Mouse (Mus musculus): ENCODE results near the gene Bcdin3d. TPM values are rescaled to one million over a fixed set of nuclear protein-coding genes. Genes with fewer than 3 reads are reported as not detected.
A peak's percentile ranks its signal among the peaks of the same experiment; 100 is the strongest.

Bcdin3d gene
- polyA plus RNA-seq, 1 experiment from 2014 or later = 12.5 TPM

- Histone ChIP-seq H3K4me3 (ENCODE audit: control insufficient read depth in 1 of 2, insufficient read depth in 1 of 2, low read depth in 1 of 2, low read length in 2 of 2) (no peak overlapping the region), H3K36me3 (ENCODE audit: control insufficient read depth, insufficient read depth, low read length) (peaks cover 12% of the 10 kb centered on the region; the same call in 1 of the 2 replicates), H3K27ac (replicated peaks in 1 of 2; ENCODE audit: control insufficient read depth in 1 of 2, insufficient read depth in 1 of 2, low read depth in 2 of 2, low read length in 2 of 2) (no peak overlapping the region), H3K27me3 (ENCODE audit: control insufficient read depth, insufficient read depth, low read length) (no peaks in the 10 kb centered on the region), H3K4me2 (ENCODE audit: low read length) (no peak overlapping the region; the same call in 1 of the 2 replicates), H3K9me3 (ENCODE audit: control insufficient read depth, low read length) (no peaks in the 10 kb centered on the region), H3K9ac (ENCODE audit: low read length) (no peak overlapping the region), H3K4me1 (ENCODE audit: control insufficient read depth in 2 of 2, insufficient read depth in 2 of 2, low read length in 2 of 2) (peaks cover 12 to 13% of the 10 kb centered on the region in 2 experiments)
- WGBS = 86% methylated on average over 7 of the region's 7 CpGs
- ATAC-seq (ENCODE audit: insufficient number of reproducible peaks, insufficient read depth, low FRiP score, low read depth) = no peak
Measured at GRCm38 (mm10) chr15:99472972-99473371, 1.6 kb downstream of the Bcdin3d start.

- peaks cover 12% of the 10 kb centered on the region; the same call in 1 of the 2 replicates for H3K36me3 ChIP-seq (ENCODE audit: control insufficient read depth, insufficient read depth, low read length)
- H3K9me3 ChIP-seq (ENCODE audit: control insufficient read depth, low read length) = no peaks in the 10 kb centered on the region
- H3K27ac ChIP-seq (replicated peaks in 1 of 2; ENCODE audit: control insufficient read depth in 1 of 2, insufficient read depth in 1 of 2, low read depth in 2 of 2, low read length in 2 of 2) = no peak overlapping the region
- no peak overlapping the region for H3K4me3 ChIP-seq (ENCODE audit: control insufficient read depth in 1 of 2, insufficient read depth in 1 of 2, low read depth in 1 of 2, low read length in 2 of 2)
- no peak overlapping the region for H3K4me2 ChIP-seq (ENCODE audit: low read length)
- 69% methylated on average over 14 of the region's 14 CpGs for WGBS
- H3K9ac ChIP-seq (ENCODE audit: low read length) = no peak overlapping the region
- peaks cover 12 to 18% of the 10 kb centered on the region in 2 experiments for H3K4me1 ChIP-seq (ENCODE audit: control insufficient read depth in 2 of 2, insufficient read depth in 2 of 2, low read length in 2 of 2)
- H3K27me3 ChIP-seq (ENCODE audit: control insufficient read depth, insufficient read depth, low read length) = no peaks in the 10 kb centered on the region
- no peak for ATAC-seq (ENCODE audit: insufficient number of reproducible peaks, insufficient read depth, low FRiP score, low read depth)
Measured at GRCm38 (mm10) chr15:99471677-99472063, 2.9 kb downstream of the Bcdin3d start.

- ATAC-seq (ENCODE audit: insufficient number of reproducible peaks, insufficient read depth, low FRiP score, low read depth) = no peak
Measured at GRCm38 (mm10) chr15:99470971-99471676, 3.4 kb downstream of the Bcdin3d start.

GRCm38 (mm10) chr15:99470224-99470761, 4.2 kb downstream of the Bcdin3d start:
- 82% methylated on average over 31 of the region's 31 CpGs for WGBS
- peak overlapping the region in 1 of 2 experiments; percentile 20; a peak in 2 of 4 replicates for H3K27ac ChIP-seq (replicated peaks in 1 of 2; ENCODE audit: control insufficient read depth in 1 of 2, insufficient read depth in 1 of 2, low read depth in 2 of 2, low read length in 2 of 2)
- no peaks in the 10 kb centered on the region for H3K9me3 ChIP-seq (ENCODE audit: control insufficient read depth, low read length)
- H3K4me1 ChIP-seq (ENCODE audit: control insufficient read depth in 2 of 2, insufficient read depth in 2 of 2, low read length in 2 of 2) = peaks cover 12 to 18% of the 10 kb centered on the region in 2 experiments
- 0 out of 2 replicates have a peak overlapping the region, but pooled peaks have one; percentile 23 for H3K4me2 ChIP-seq (ENCODE audit: low read length)
- H3K4me3 ChIP-seq (ENCODE audit: control insufficient read depth in 1 of 2, insufficient read depth in 1 of 2, low read depth in 1 of 2, low read length in 2 of 2) = no peak overlapping the region
- peaks cover 12% of the 10 kb centered on the region; the same call in 1 of the 2 replicates for H3K36me3 ChIP-seq (ENCODE audit: control insufficient read depth, insufficient read depth, low read length)
- H3K9ac ChIP-seq (ENCODE audit: low read length) = 0 out of 2 replicates have a peak overlapping the region, but pooled peaks have one; percentile 6
- H3K27me3 ChIP-seq (ENCODE audit: control insufficient read depth, insufficient read depth, low read length) = no peaks in the 10 kb centered on the region
- ATAC-seq (ENCODE audit: insufficient number of reproducible peaks, insufficient read depth, low FRiP score, low read depth) = no peak

More at GRCm38 (mm10) chr15:99470971-99471676, 3.4 kb downstream of the Bcdin3d start:
- peak overlapping the region; percentile 8 to 20; a peak in 3 of 4 replicates for H3K27ac ChIP-seq (replicated peaks in 1 of 2; ENCODE audit: control insufficient read depth in 1 of 2, insufficient read depth in 1 of 2, low read depth in 2 of 2, low read length in 2 of 2)
- H3K27me3 ChIP-seq (ENCODE audit: control insufficient read depth, insufficient read depth, low read length) = no peaks in the 10 kb centered on the region
- peak overlapping the region; percentile 23; the same call in 1 of the 2 replicates for H3K4me2 ChIP-seq (ENCODE audit: low read length)
- H3K4me1 ChIP-seq (ENCODE audit: control insufficient read depth in 2 of 2, insufficient read depth in 2 of 2, low read length in 2 of 2) = peaks cover 12 to 18% of the 10 kb centered on the region in 2 experiments
- 53% methylated on average over 17 of the region's 17 CpGs for WGBS
- no peaks in the 10 kb centered on the region for H3K9me3 ChIP-seq (ENCODE audit: control insufficient read depth, low read length)
- peaks cover 12% of the 10 kb centered on the region; the same call in 1 of the 2 replicates for H3K36me3 ChIP-seq (ENCODE audit: control insufficient read depth, insufficient read depth, low read length)
- H3K9ac ChIP-seq (ENCODE audit: low read length) = 0 out of 2 replicates have a peak overlapping the region, but pooled peaks have one; percentile 6
- no peak overlapping the region for H3K4me3 ChIP-seq (ENCODE audit: control insufficient read depth in 1 of 2, insufficient read depth in 1 of 2, low read depth in 1 of 2, low read length in 2 of 2)

- H3K27ac ChIP-seq (replicated peaks in 1 of 2; ENCODE audit: control insufficient read depth in 1 of 2, insufficient read depth in 1 of 2, low read depth in 2 of 2, low read length in 2 of 2) = 0 out of 4 replicates have a peak overlapping the region, but pooled peaks of 1 of the 2 experiments have one; percentile 20
- no peak overlapping the region for H3K4me3 ChIP-seq (ENCODE audit: control insufficient read depth in 1 of 2, insufficient read depth in 1 of 2, low read depth in 1 of 2, low read length in 2 of 2)
- H3K9ac ChIP-seq (ENCODE audit: low read length) = no peak overlapping the region; the same call in 1 of the 2 replicates
- no peak for ATAC-seq (ENCODE audit: insufficient number of reproducible peaks, insufficient read depth, low FRiP score, low read depth)
- H3K4me1 ChIP-seq (ENCODE audit: control insufficient read depth in 2 of 2, insufficient read depth in 2 of 2, low read length in 2 of 2) = peaks cover 10 to 18% of the 10 kb centered on the region in 2 experiments
- peaks cover 12% of the 10 kb centered on the region; the same call in 1 of the 2 replicates for H3K36me3 ChIP-seq (ENCODE audit: control insufficient read depth, insufficient read depth, low read length)
- no peaks in the 10 kb centered on the region for H3K27me3 ChIP-seq (ENCODE audit: control insufficient read depth, insufficient read depth, low read length)
- H3K4me2 ChIP-seq (ENCODE audit: low read length) = no peak overlapping the region
- H3K9me3 ChIP-seq (ENCODE audit: control insufficient read depth, low read length) = no peaks in the 10 kb centered on the region
- 67% methylated on average over 4 of the region's 4 CpGs for WGBS
Measured at GRCm38 (mm10) chr15:99469736-99470135, 4.8 kb downstream of the Bcdin3d start.

- ATAC-seq (ENCODE audit: insufficient number of reproducible peaks, insufficient read depth, low FRiP score, low read depth) = no peak
- H3K9ac ChIP-seq (ENCODE audit: low read length) = no peak overlapping the region
- H3K27ac ChIP-seq (replicated peaks in 1 of 2; ENCODE audit: control insufficient read depth in 1 of 2, insufficient read depth in 1 of 2, low read depth in 2 of 2, low read length in 2 of 2) = no peak overlapping the region; a peak in 1 of 4 replicates
- H3K4me2 ChIP-seq (ENCODE audit: low read length) = no peak overlapping the region
- H3K4me1 ChIP-seq (ENCODE audit: control insufficient read depth in 2 of 2, insufficient read depth in 2 of 2, low read length in 2 of 2) = peaks cover 10 to 18% of the 10 kb centered on the region in 2 experiments
- H3K36me3 ChIP-seq (ENCODE audit: control insufficient read depth, insufficient read depth, low read length) = peaks cover 12% of the 10 kb centered on the region; the same call in 1 of the 2 replicates
- H3K4me3 ChIP-seq (ENCODE audit: control insufficient read depth in 1 of 2, insufficient read depth in 1 of 2, low read depth in 1 of 2, low read length in 2 of 2) = no peak overlapping the region
- 38% methylated on average over 3 of the region's 3 CpGs for WGBS
- H3K9me3 ChIP-seq (ENCODE audit: control insufficient read depth, low read length) = no peaks in the 10 kb centered on the region
- H3K27me3 ChIP-seq (ENCODE audit: control insufficient read depth, insufficient read depth, low read length) = no peaks in the 10 kb centered on the region
Measured at GRCm38 (mm10) chr15:99469067-99469466, 5.5 kb downstream of the Bcdin3d start.

- WGBS = 66% methylated on average over 13 of the region's 13 CpGs
- ATAC-seq (ENCODE audit: insufficient number of reproducible peaks, insufficient read depth, low FRiP score, low read depth) = no peak
- H3K9ac ChIP-seq (ENCODE audit: low read length) = no peak overlapping the region
- peaks cover 2 to 12% of the 10 kb centered on the region in 2 experiments; a peak in 3 of 4 replicates for H3K4me1 ChIP-seq (ENCODE audit: control insufficient read depth in 2 of 2, insufficient read depth in 2 of 2, low read length in 2 of 2)
- no peaks in the 10 kb centered on the region for H3K9me3 ChIP-seq (ENCODE audit: control insufficient read depth, low read length)
- no peak overlapping the region for H3K4me2 ChIP-seq (ENCODE audit: low read length)
- H3K27ac ChIP-seq (replicated peaks in 1 of 2; ENCODE audit: control insufficient read depth in 1 of 2, insufficient read depth in 1 of 2, low read depth in 2 of 2, low read length in 2 of 2) = no peak overlapping the region
- H3K27me3 ChIP-seq (ENCODE audit: control insufficient read depth, insufficient read depth, low read length) = no peaks in the 10 kb centered on the region
- H3K4me3 ChIP-seq (ENCODE audit: control insufficient read depth in 1 of 2, insufficient read depth in 1 of 2, low read depth in 1 of 2, low read length in 2 of 2) = no peak overlapping the region
- H3K36me3 ChIP-seq (ENCODE audit: control insufficient read depth, insufficient read depth, low read length) = no peaks in the 10 kb centered on the region
Measured at GRCm38 (mm10) chr15:99463194-99463593, 11.3 kb downstream of the Bcdin3d start.

All from heart, embryonic 14.5 days (tissue).